8 mouse cellular contexts compared by ENCODE assay signal in the genomic region with DNA sequence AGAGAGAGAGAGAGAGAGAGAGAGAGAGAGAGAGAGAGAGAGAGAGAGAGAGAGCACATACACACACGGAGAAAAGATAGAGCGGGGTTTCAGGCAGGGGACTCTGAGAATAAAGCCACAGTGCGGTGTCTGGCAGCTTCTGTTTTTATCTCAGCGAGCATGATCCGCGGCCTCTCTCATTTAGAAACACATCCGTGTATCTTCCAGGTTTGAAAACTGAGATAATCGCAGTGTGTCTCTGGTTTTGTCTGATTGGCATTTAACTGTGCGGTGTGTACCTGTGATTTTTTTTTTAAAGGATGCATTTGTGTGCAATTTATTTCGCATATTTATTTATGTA.
DNase-seq lines count a peak whose midpoint lies in the region; ATAC-seq and TF ChIP-seq lines count a peak whose summit lies in the region.

No protein-coding gene starts in this region.

- ATAC-seq in cerebellum, adult (ENCODE audit: insufficient number of reproducible peaks, low FRiP score, low TSS enrichment) = peak; percentile 31; the same call in 1 of the 2 replicates
- ATAC-seq in lung, postnatal 0 days = no peak
- ATAC-seq in limb, embryonic 12.5 days (ENCODE audit: insufficient number of reproducible peaks, insufficient read depth, low FRiP score, low TSS enrichment, low read depth) = no peak
- no peak for ATAC-seq in stomach, embryonic 16.5 days (ENCODE audit: insufficient read depth, low FRiP score)

- TF ChIP-seq EP300 in lung, postnatal 0 days (IDR thresholded peaks at IDR 0.05) = no peak

- H3K27me3 ChIP-seq in lung, postnatal 0 days (replicated peaks; ENCODE audit: insufficient read depth, low read length) = no peaks in the 10 kb centered on the region
- H3K27me3 ChIP-seq in limb, embryonic 12.5 days = peaks cover 10% of the 10 kb centered on the region; the same call in 1 of the 2 replicates
- peaks cover 3% of the 10 kb centered on the region; the same call in 1 of the 2 replicates for H3K27me3 ChIP-seq in stomach, embryonic 16.5 days (ENCODE audit: control insufficient read depth, insufficient read depth, low read length)

- 12% methylated on average over 10 of the region's 10 CpGs for WGBS in lung, postnatal 0 days
- 17% methylated on average over 10 of the region's 10 CpGs for WGBS in limb, embryonic 12.5 days
- WGBS in stomach, embryonic 16.5 days = 8% methylated on average over 10 of the region's 10 CpGs

- H3K27ac ChIP-seq in lung, postnatal 0 days (ENCODE audit: low read length) = no peak overlapping the region
- H3K27ac ChIP-seq in limb, embryonic 12.5 days = peak overlapping the region; percentile 91
- H3K27ac ChIP-seq in stomach, embryonic 16.5 days (ENCODE audit: low read length) = no peak overlapping the region

- H3K4me3 ChIP-seq in lung, postnatal 0 days (ENCODE audit: low read depth, low read length) = 0 out of 2 replicates have a peak overlapping the region, but pooled peaks have one; percentile 28
- H3K4me3 ChIP-seq in limb, embryonic 12.5 days (replicated peaks) = peak overlapping the region; percentile 46
- peak overlapping the region; percentile 52 for H3K4me3 ChIP-seq in stomach, embryonic 16.5 days (replicated peaks; ENCODE audit: low read length)

- no peak for DNase-seq in cerebellum, adult 11-12 months
- no peak for DNase-seq in lung, postnatal 0 days (ENCODE audit: low spot score)
- DNase-seq in lung, adult 18-20 months = no peak
- no peak for DNase-seq in adrenal gland, postnatal 4 days (ENCODE audit: low spot score in 2 of 2)
- no peak for DNase-seq in spleen, postnatal 14 days (ENCODE audit: low spot score in 2 of 2)

- no peak for TF ChIP-seq CTCF in lung, postnatal 0 days (IDR thresholded peaks at IDR 0.05)

- no peaks in the 10 kb centered on the region for H3K9me3 ChIP-seq in lung, postnatal 0 days (ENCODE audit: low read length)
- no peaks in the 10 kb centered on the region for H3K9me3 ChIP-seq in limb, embryonic 12.5 days
- H3K9me3 ChIP-seq in stomach, embryonic 16.5 days (replicated peaks; ENCODE audit: control insufficient read depth, low read length) = no peaks in the 10 kb centered on the region

- H3K4me1 ChIP-seq in lung, postnatal 0 days (ENCODE audit: insufficient read depth, low read depth, low read length) = no peaks in the 10 kb centered on the region
- peaks cover 2% of the 10 kb centered on the region; the same call in 1 of the 2 replicates for H3K4me1 ChIP-seq in limb, embryonic 12.5 days (replicated peaks)
- peaks cover 5% of the 10 kb centered on the region; the same call in 1 of the 2 replicates for H3K4me1 ChIP-seq in stomach, embryonic 16.5 days (ENCODE audit: control insufficient read depth, insufficient read depth, low read length)

- H3K4me2 ChIP-seq in lung, postnatal 0 days (replicated peaks; ENCODE audit: low read depth, low read length) = peak overlapping the region; percentile 49
- peak overlapping the region; percentile 73 for H3K4me2 ChIP-seq in limb, embryonic 12.5 days
- peak overlapping the region; percentile 90 for H3K4me2 ChIP-seq in stomach, embryonic 16.5 days (ENCODE audit: low read depth, low read length)

- H3K36me3 ChIP-seq in lung, postnatal 0 days (ENCODE audit: insufficient read depth, low read length) = no peaks in the 10 kb centered on the region
- no peaks in the 10 kb centered on the region for H3K36me3 ChIP-seq in limb, embryonic 12.5 days
- no peaks in the 10 kb centered on the region for H3K36me3 ChIP-seq in stomach, embryonic 16.5 days (ENCODE audit: control insufficient read depth, insufficient read depth, low read length)

- H3K9ac ChIP-seq in lung, postnatal 0 days (replicated peaks; ENCODE audit: low read depth) = no peak overlapping the region
- peak overlapping the region; percentile 61 for H3K9ac ChIP-seq in limb, embryonic 12.5 days (replicated peaks)
- peak overlapping the region; percentile 63 for H3K9ac ChIP-seq in stomach, embryonic 16.5 days (ENCODE audit: low read length)
